Mouse (Mus musculus) testis, adult 2 months (tissue): ENCODE results near the gene Nr2f2.

Experiments
- CTCF ChIP-seq: fragments of 200-500 bp; IDR thresholded peaks from 2 replicates; pipeline ENCODE4 v1.5.1; 2012; ENCODE audit warnings: low read depth, mild to moderate bottlenecking, inconsistent platforms, low read length, moderate library complexity; ENCODE audit not compliant: control insufficient read depth, insufficient read depth, insufficient replicate concordance
- POLR2A ChIP-seq: fragments of 200-500 bp; IDR thresholded peaks from 2 replicates; pipeline ENCODE4 v1.6.1; 2012; ENCODE audit warnings: low read depth, mild to moderate bottlenecking, inconsistent platforms, low read length, moderate library complexity; ENCODE audit not compliant: control insufficient read depth

DNA sequence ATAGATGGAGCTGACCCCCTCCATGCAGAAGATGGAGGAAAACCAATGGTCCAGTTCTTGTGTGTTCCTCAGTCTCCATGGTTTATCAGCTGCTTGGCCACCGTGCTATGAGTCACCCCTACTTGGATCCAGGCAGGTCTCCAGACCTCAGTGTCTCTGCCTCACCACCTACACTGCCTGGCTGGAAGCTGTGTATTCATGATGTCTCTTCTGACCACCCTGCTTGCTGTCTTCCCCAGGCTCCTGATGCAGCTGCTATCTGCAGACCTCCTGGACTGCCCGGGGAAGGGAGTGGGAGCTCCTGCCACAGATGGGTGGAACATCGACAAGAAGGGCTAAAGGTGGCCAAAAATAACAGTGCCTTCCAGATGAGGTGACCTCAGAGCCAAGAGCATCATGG lies 43.8 kb upstream of the Nr2f2 start:
- TF ChIP-seq POLR2A (no peak), CTCF (no peak)
